Mouse (Mus musculus): Measurements from ENCODE around the gene Toe1. TPM values are rescaled to one million over a fixed set of nuclear protein-coding genes. Genes with fewer than 3 reads are reported as not detected.

Gene Toe1
- polyA plus RNA-seq, 1 experiment from 2014 or later = 31.7 TPM

GRCm38 (mm10) chr4:116821694-116822016 is 14.2 kb upstream of the Toe1 start, which contains the start of gene Hpdl:
TSS of gene Hpdl (minus strand) at chr4:116821707.
- WGBS = 13% methylated on average over 9 of the region's 9 CpGs
- peaks cover 18% of the 10 kb centered on the region for H3K36me3 ChIP-seq (ENCODE audit: poor library complexity, severe bottlenecking)
- peak within 1 kb of the TSS; percentile 93 for H3K4me2 ChIP-seq
- H3K9ac ChIP-seq = peak within 1 kb of the TSS; percentile 65
- H3K27me3 ChIP-seq = peaks cover 26% of the 10 kb centered on the region
- peaks cover 25% of the 10 kb centered on the region for H3K4me1 ChIP-seq
- H3K27ac ChIP-seq = no peak within 1 kb of the TSS
- H3K9me3 ChIP-seq (replicated peaks) = no peaks in the 10 kb centered on the region
- H3K4me3 ChIP-seq = peak within 1 kb of the TSS; percentile 49
- no peak for ATAC-seq

GRCm38 (mm10) chr4:116820902-116821693 is 13.7 kb upstream of the Toe1 start:
- H3K9me3 ChIP-seq (replicated peaks) = no peaks in the 10 kb centered on the region
- WGBS = under 1% methylated on average over 51 of the region's 51 CpGs
- H3K27ac ChIP-seq = no peak overlapping the region
- H3K4me1 ChIP-seq = peaks cover 25% of the 10 kb centered on the region
- H3K27me3 ChIP-seq = peaks cover 26% of the 10 kb centered on the region
- peak; percentile 67; the same call in 1 of the 2 replicates for ATAC-seq
- H3K36me3 ChIP-seq (ENCODE audit: poor library complexity, severe bottlenecking) = peaks cover 24% of the 10 kb centered on the region
- H3K4me2 ChIP-seq = peak overlapping the region; percentile 93
- H3K4me3 ChIP-seq = peak overlapping the region; percentile 49
- H3K9ac ChIP-seq = peak overlapping the region; percentile 65

- peaks cover 22% of the 10 kb centered on the region for H3K4me1 ChIP-seq
- H3K4me2 ChIP-seq = peak overlapping the region; percentile 93
- no peaks in the 10 kb centered on the region for H3K9me3 ChIP-seq (replicated peaks)
- H3K27me3 ChIP-seq = peaks cover 26% of the 10 kb centered on the region
- no peak for ATAC-seq
- WGBS = 25% methylated on average over 32 of the region's 32 CpGs
- no peak overlapping the region for H3K27ac ChIP-seq
- peaks cover 29% of the 10 kb centered on the region for H3K36me3 ChIP-seq (ENCODE audit: poor library complexity, severe bottlenecking)
- peak overlapping the region; percentile 49 for H3K4me3 ChIP-seq
- H3K9ac ChIP-seq = peak overlapping the region; percentile 65
These were observed 12.8 kb upstream of the Toe1 start for GRCm38 (mm10) chr4:116819968-116820901.

GRCm38 (mm10) chr4:116817486-116817885 is 10.0 kb upstream of the Toe1 start:
- Histone ChIP-seq H3K27ac (no peak overlapping the region), H3K36me3 (ENCODE audit: poor library complexity, severe bottlenecking) (peaks cover 29% of the 10 kb centered on the region), H3K9ac (no peak overlapping the region), H3K27me3 (peaks cover 21% of the 10 kb centered on the region), H3K4me2 (no peak overlapping the region), H3K9me3 (replicated peaks) (no peaks in the 10 kb centered on the region), H3K4me3 (no peak overlapping the region), H3K4me1 (peaks cover 12% of the 10 kb centered on the region)
- WGBS = 88% methylated on average over 6 of the region's 6 CpGs
- no peak for ATAC-seq

GRCm38 (mm10) chr4:116815276-116815675 is 7.8 kb upstream of the Toe1 start:
- Histone ChIP-seq H3K27me3 (peaks cover 10% of the 10 kb centered on the region), H3K4me1 (no peaks in the 10 kb centered on the region), H3K27ac (no peak overlapping the region), H3K4me2 (no peak overlapping the region), H3K4me3 (no peak overlapping the region), H3K36me3 (ENCODE audit: poor library complexity, severe bottlenecking) (peaks cover 29% of the 10 kb centered on the region), H3K9ac (no peak overlapping the region), H3K9me3 (replicated peaks) (no peaks in the 10 kb centered on the region)
- WGBS = 91% methylated on average over 5 of the region's 5 CpGs
- no peak for ATAC-seq

GRCm38 (mm10) chr4:116811012-116811411 is 3.6 kb upstream of the Toe1 start:
- Histone ChIP-seq H3K27me3 (no peaks in the 10 kb centered on the region), H3K36me3 (ENCODE audit: poor library complexity, severe bottlenecking) (peaks cover 5% of the 10 kb centered on the region; the same call in 1 of the 2 replicates), H3K27ac (no peak overlapping the region), H3K4me1 (peaks cover 10% of the 10 kb centered on the region), H3K4me3 (no peak overlapping the region), H3K9ac (no peak overlapping the region), H3K4me2 (no peak overlapping the region), H3K9me3 (replicated peaks) (no peaks in the 10 kb centered on the region)
- 85% methylated on average over 3 of the region's 3 CpGs for WGBS
- ATAC-seq = no peak

- no peak overlapping the region for H3K9ac ChIP-seq
- H3K4me2 ChIP-seq = no peak overlapping the region
- no peak overlapping the region for H3K27ac ChIP-seq
- H3K27me3 ChIP-seq = no peaks in the 10 kb centered on the region
- peaks cover 33% of the 10 kb centered on the region for H3K36me3 ChIP-seq (ENCODE audit: poor library complexity, severe bottlenecking)
- ATAC-seq = no peak
- WGBS = 40% methylated on average over 5 of the region's 5 CpGs
- H3K4me3 ChIP-seq = no peak overlapping the region
- H3K4me1 ChIP-seq = no peaks in the 10 kb centered on the region
- H3K9me3 ChIP-seq (replicated peaks) = no peaks in the 10 kb centered on the region
These were observed 7.5 kb downstream of the Toe1 start for GRCm38 (mm10) chr4:116799901-116800300.

GRCm38 (mm10) chr4:116796442-116797110 is 10.9 kb downstream of the Toe1 start:
- Histone ChIP-seq H3K9ac (no peak overlapping the region), H3K27ac (no peak overlapping the region), H3K4me3 (no peak overlapping the region), H3K4me1 (no peaks in the 10 kb centered on the region), H3K27me3 (no peaks in the 10 kb centered on the region), H3K9me3 (replicated peaks) (no peaks in the 10 kb centered on the region), H3K36me3 (ENCODE audit: poor library complexity, severe bottlenecking) (peaks cover 1% of the 10 kb centered on the region; the same call in 1 of the 2 replicates), H3K4me2 (no peak overlapping the region)
- 71% methylated on average over 1 of the region's 1 CpGs for WGBS
- no peak for ATAC-seq

GRCm38 (mm10) chr4:116794273-116794672 is 13.2 kb downstream of the Toe1 start:
- Histone ChIP-seq H3K36me3 (ENCODE audit: poor library complexity, severe bottlenecking) (no peaks in the 10 kb centered on the region), H3K9ac (no peak overlapping the region), H3K27ac (no peak overlapping the region), H3K4me1 (no peaks in the 10 kb centered on the region), H3K4me3 (no peak overlapping the region), H3K4me2 (no peak overlapping the region), H3K9me3 (replicated peaks) (no peaks in the 10 kb centered on the region), H3K27me3 (no peaks in the 10 kb centered on the region)
- ATAC-seq = no peak
- 86% methylated on average over 2 of the region's 2 CpGs for WGBS

- Histone ChIP-seq H3K36me3 (ENCODE audit: poor library complexity, severe bottlenecking) (no peaks in the 10 kb centered on the region), H3K9me3 (replicated peaks) (no peaks in the 10 kb centered on the region), H3K27me3 (no peaks in the 10 kb centered on the region), H3K4me3 (no peak overlapping the region), H3K27ac (no peak overlapping the region), H3K4me2 (no peak overlapping the region), H3K9ac (no peak overlapping the region), H3K4me1 (no peaks in the 10 kb centered on the region)
- WGBS = 93% methylated on average over 8 of the region's 8 CpGs
- no peak for ATAC-seq
These were observed 15.0 kb downstream of the Toe1 start for GRCm38 (mm10) chr4:116792453-116792852.

- Histone ChIP-seq H3K9me3 (replicated peaks) (no peaks in the 10 kb centered on the region), H3K9ac (no peak overlapping the region), H3K4me1 (no peaks in the 10 kb centered on the region), H3K27me3 (no peaks in the 10 kb centered on the region), H3K36me3 (ENCODE audit: poor library complexity, severe bottlenecking) (no peaks in the 10 kb centered on the region), H3K27ac (no peak overlapping the region), H3K4me3 (no peak overlapping the region), H3K4me2 (no peak overlapping the region)
- peak; percentile 70; the same call in 1 of the 2 replicates for ATAC-seq
- WGBS = 6% methylated on average over 3 of the region's 3 CpGs
These were observed 18.5 kb downstream of the Toe1 start for GRCm38 (mm10) chr4:116788956-116789355.
